Mouse (Mus musculus): ENCODE data around the gene Limk1. TPM values are rescaled to one million over a fixed set of nuclear protein-coding genes. Genes with fewer than 3 reads are reported as not detected.

The Limk1 gene
- polyA plus RNA-seq, 1 experiment from 2014 or later = 0.59 TPM

DNA sequence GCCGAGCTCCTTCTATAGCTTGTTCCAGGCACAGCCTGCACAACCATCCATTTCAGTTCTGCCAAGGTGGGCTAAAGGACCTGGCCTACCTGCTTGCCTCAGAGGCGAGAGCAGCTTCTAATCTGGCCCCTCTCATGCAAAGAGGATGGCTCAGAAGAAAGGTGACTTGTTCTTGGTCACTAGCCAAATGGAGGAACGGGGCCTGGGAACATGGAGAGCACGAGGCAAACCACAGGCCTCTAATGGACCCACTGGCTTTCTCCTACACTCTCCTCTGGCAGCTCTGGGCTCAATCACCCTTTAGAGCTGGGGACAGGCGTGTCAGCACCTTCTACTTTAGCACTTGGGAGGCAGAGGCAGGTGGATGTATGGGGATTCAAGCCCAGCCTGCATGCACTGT, 13.4 kb downstream of the Limk1 start:
- no peak overlapping the region for H3K9ac ChIP-seq (replicated peaks)
- no peaks in the 10 kb centered on the region for H3K9me3 ChIP-seq (ENCODE audit: low read length)
- TF ChIP-seq CTCF (IDR thresholded peaks at IDR 0.05; ENCODE audit: low read depth) (no peak), EP300 (IDR thresholded peaks at IDR 0.05; ENCODE audit: low read depth) (no peak)
- H3K4me1 ChIP-seq (ENCODE audit: insufficient read depth) = peaks cover 30% of the 10 kb centered on the region
- no peak overlapping the region for H3K4me2 ChIP-seq (ENCODE audit: low read depth, low read length)
- ATAC-seq = no peak
- 68% methylated on average over 5 of the region's 5 CpGs for WGBS (ENCODE audit: insufficient replicate concordance)
- H3K4me3 ChIP-seq (ENCODE audit: low read depth, low read length) = no peak overlapping the region
- H3K36me3 ChIP-seq (replicated peaks; ENCODE audit: insufficient read depth, low read length) = no peaks in the 10 kb centered on the region
- 0 out of 2 replicates have a peak overlapping the region, but pooled peaks have one; percentile 62 for H3K27ac ChIP-seq (ENCODE audit: low read depth)
- DNase-seq = no peak
- no peaks in the 10 kb centered on the region for H3K27me3 ChIP-seq (ENCODE audit: insufficient read depth, low read length)

DNA sequence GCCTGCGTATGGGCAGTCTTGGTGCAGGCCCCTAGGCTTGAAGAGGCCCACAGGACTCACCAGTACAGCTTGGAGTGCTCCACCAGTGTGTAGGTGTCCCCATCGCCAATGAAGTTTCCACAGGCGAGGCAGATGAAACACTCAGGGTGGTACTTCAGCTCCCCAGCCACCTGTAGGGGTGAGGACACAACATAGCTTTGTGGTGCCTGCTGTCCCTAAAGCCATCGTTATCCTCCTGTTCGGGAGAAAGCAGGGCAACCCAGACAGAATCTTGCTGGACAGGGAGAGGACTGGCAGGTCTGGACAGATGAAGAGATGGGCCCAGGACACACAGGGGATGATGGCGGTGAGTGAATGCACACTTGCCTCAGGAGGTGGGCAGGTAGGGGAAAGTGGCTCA, 15.8 kb downstream of the Limk1 start:
- TF ChIP-seq EP300 (IDR thresholded peaks at IDR 0.05; ENCODE audit: low read depth) = no peak
- no peak for TF ChIP-seq CTCF (IDR thresholded peaks at IDR 0.05; ENCODE audit: low read depth)
- Histone ChIP-seq H3K4me1 (ENCODE audit: insufficient read depth) (peaks cover 15% of the 10 kb centered on the region), H3K27ac (ENCODE audit: low read depth) (no peak overlapping the region), H3K36me3 (replicated peaks; ENCODE audit: insufficient read depth, low read length) (no peaks in the 10 kb centered on the region), H3K9me3 (ENCODE audit: low read length) (no peaks in the 10 kb centered on the region), H3K4me2 (ENCODE audit: low read depth, low read length) (no peak overlapping the region), H3K4me3 (ENCODE audit: low read depth, low read length) (no peak overlapping the region), H3K27me3 (ENCODE audit: insufficient read depth, low read length) (no peaks in the 10 kb centered on the region), H3K9ac (replicated peaks) (no peak overlapping the region)
- no peak for DNase-seq
- WGBS (ENCODE audit: insufficient replicate concordance) = 92% methylated on average over 6 of the region's 6 CpGs
- ATAC-seq = no peak

DNA sequence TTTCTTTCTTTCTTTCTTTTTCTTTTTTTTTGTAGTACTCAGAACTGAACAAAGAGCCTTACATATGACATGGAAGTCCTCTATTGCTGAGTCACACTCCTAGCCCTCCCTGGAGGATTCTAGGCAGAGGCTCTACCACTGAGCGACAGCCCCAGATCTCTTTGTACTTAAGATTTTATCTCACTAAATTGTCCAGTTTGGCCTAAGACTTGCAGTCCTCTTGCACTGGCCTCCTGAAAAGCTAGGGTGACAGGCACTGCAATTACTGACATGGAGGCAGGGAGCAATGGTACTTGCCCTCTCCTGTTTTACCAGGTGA, 16.2 kb downstream of the Limk1 start:
- Histone ChIP-seq H3K36me3 (replicated peaks; ENCODE audit: insufficient read depth, low read length) (no peaks in the 10 kb centered on the region), H3K9me3 (ENCODE audit: low read length) (no peaks in the 10 kb centered on the region), H3K9ac (replicated peaks) (no peak overlapping the region), H3K4me2 (ENCODE audit: low read depth, low read length) (no peak overlapping the region), H3K4me3 (ENCODE audit: low read depth, low read length) (no peak overlapping the region), H3K27me3 (ENCODE audit: insufficient read depth, low read length) (no peaks in the 10 kb centered on the region), H3K27ac (ENCODE audit: low read depth) (no peak overlapping the region), H3K4me1 (ENCODE audit: insufficient read depth) (peaks cover 15% of the 10 kb centered on the region)
- DNase-seq (no peak), ATAC-seq (no peak)
- no peak for TF ChIP-seq EP300 (IDR thresholded peaks at IDR 0.05; ENCODE audit: low read depth)
- no peak for TF ChIP-seq CTCF (IDR thresholded peaks at IDR 0.05; ENCODE audit: low read depth)
- WGBS (ENCODE audit: insufficient replicate concordance) = 81% methylated on average over 1 of the region's 1 CpGs

DNA sequence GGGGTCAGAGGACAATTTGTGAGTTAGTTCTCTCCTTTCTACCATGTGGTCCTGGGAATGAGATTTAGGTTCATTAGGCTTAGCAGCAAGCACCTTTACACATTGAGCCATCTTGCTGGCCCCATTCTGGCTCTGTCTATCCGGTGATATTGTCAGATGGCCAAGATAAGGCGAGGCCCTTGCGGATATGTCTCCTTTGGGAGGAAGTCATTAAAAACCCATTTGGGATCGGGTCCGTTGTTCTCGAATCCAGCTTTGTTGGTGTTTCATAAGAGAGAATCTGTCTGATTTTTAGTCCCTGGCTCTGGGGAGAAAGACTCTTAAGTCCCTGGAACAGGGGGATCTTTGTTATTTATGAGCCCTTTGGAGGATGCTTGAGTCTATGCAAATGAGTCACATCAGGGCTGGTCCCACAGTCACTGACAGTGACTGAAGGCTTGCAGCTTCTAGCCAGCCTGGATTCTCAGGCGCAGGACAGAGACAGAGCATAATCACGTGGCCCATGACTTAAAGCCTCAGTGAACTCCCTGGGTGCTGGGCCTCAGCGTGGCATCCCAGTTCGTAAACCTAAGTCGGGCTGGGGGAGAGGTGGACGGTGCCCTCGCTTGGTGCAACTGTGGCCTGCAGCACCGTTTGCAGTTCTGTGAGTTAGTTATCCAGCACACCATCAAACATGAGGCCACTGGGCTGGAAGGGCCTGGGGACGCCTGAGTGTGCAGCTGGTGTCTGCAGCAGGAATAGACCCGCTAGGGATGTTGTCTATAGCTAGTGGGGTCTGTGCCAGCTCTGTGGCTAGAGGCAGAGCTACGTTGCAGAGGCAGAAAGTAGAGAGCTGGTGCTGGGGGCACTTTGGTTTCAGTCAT, 16.8 kb downstream of the Limk1 start:
- WGBS (ENCODE audit: insufficient replicate concordance) = 84% methylated on average over 17 of the region's 17 CpGs
- peaks cover 2% of the 10 kb centered on the region; the same call in 1 of the 2 replicates for H3K36me3 ChIP-seq (replicated peaks; ENCODE audit: insufficient read depth, low read length)
- H3K27ac ChIP-seq (ENCODE audit: low read depth) = no peak overlapping the region
- TF ChIP-seq CTCF (IDR thresholded peaks at IDR 0.05; ENCODE audit: low read depth) (no peak), EP300 (IDR thresholded peaks at IDR 0.05; ENCODE audit: low read depth) (no peak)
- ATAC-seq (no peak), DNase-seq (no peak)
- H3K4me2 ChIP-seq (ENCODE audit: low read depth, low read length) = no peak overlapping the region
- H3K4me3 ChIP-seq (ENCODE audit: low read depth, low read length) = no peak overlapping the region
- no peaks in the 10 kb centered on the region for H3K9me3 ChIP-seq (ENCODE audit: low read length)
- H3K9ac ChIP-seq (replicated peaks) = no peak overlapping the region
- no peaks in the 10 kb centered on the region for H3K27me3 ChIP-seq (ENCODE audit: insufficient read depth, low read length)
- H3K4me1 ChIP-seq (ENCODE audit: insufficient read depth) = peaks cover 14% of the 10 kb centered on the region

GRCm38 (mm10) chr5:134669001-134669708, 19.2 kb downstream of the Limk1 start:
- Histone ChIP-seq H3K9me3 (ENCODE audit: low read length) (no peaks in the 10 kb centered on the region), H3K4me1 (ENCODE audit: insufficient read depth) (no peaks in the 10 kb centered on the region), H3K36me3 (replicated peaks; ENCODE audit: insufficient read depth, low read length) (peaks cover 2% of the 10 kb centered on the region; the same call in 1 of the 2 replicates), H3K9ac (replicated peaks) (no peak overlapping the region), H3K4me2 (ENCODE audit: low read depth, low read length) (no peak overlapping the region), H3K27ac (ENCODE audit: low read depth) (no peak overlapping the region), H3K27me3 (ENCODE audit: insufficient read depth, low read length) (no peaks in the 10 kb centered on the region), H3K4me3 (ENCODE audit: low read depth, low read length) (no peak overlapping the region)
- DNase-seq = no peak
- ATAC-seq = no peak
- TF ChIP-seq EP300 (IDR thresholded peaks at IDR 0.05; ENCODE audit: low read depth) (no peak), CTCF (IDR thresholded peaks at IDR 0.05; ENCODE audit: low read depth) (no peak)
- WGBS (ENCODE audit: insufficient replicate concordance) = 83% methylated on average over 20 of the region's 20 CpGs

- Histone ChIP-seq H3K27me3 (ENCODE audit: insufficient read depth, low read length) (no peaks in the 10 kb centered on the region), H3K4me1 (ENCODE audit: insufficient read depth) (no peaks in the 10 kb centered on the region), H3K9ac (replicated peaks) (no peak overlapping the region), H3K36me3 (replicated peaks; ENCODE audit: insufficient read depth, low read length) (peaks cover 2% of the 10 kb centered on the region; the same call in 1 of the 2 replicates), H3K4me2 (ENCODE audit: low read depth, low read length) (no peak overlapping the region), H3K4me3 (ENCODE audit: low read depth, low read length) (no peak overlapping the region), H3K9me3 (ENCODE audit: low read length) (no peaks in the 10 kb centered on the region), H3K27ac (ENCODE audit: low read depth) (no peak overlapping the region)
- ATAC-seq = no peak
- peak; percentile 58 for TF ChIP-seq CTCF (IDR thresholded peaks at IDR 0.05; ENCODE audit: low read depth)
- TF ChIP-seq EP300 (IDR thresholded peaks at IDR 0.05; ENCODE audit: low read depth) = no peak
- peak; percentile 37 for DNase-seq
- 70% methylated on average over 8 of the region's 8 CpGs for WGBS (ENCODE audit: insufficient replicate concordance)
Observed at GRCm38 (mm10) chr5:134668495-134668894, 19.9 kb downstream of the Limk1 start.
